Mouse (Mus musculus): ENCODE data around the gene Tcap.

DNA sequence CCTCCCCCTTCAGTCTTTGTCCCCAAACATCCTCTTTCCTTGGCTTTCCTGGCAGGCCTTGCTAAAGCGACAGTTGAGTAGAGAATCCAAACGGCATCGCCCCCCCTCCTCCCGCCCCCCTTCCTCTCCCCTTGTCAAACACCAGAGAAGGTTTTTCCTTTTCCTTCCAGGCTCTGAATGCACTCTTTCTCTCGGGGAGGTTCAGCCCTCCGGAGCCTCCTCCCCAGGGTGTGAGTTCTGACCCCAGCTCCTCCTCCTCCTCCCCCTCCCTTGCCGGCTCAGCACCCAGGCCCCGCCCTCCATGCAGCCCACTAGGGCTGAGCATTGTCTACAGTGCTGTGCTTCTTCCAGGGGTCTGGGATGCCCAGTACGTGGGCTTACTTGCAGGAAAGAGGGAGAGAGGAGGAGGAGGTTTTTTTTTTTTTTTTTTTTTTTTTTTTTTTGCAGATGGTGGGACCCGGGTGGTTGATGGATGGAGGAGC is 25.8 kb downstream of the Tcap start:
- TF ChIP-seq CTCF (IDR thresholded peaks at IDR 0.05), result no peak
- no peak for TF ChIP-seq POLR2A (IDR thresholded peaks at IDR 0.05; ENCODE audit: insufficient read depth, low read depth, low read length)

Data from heart, adult 2 months (tissue).